Mouse (Mus musculus) cerebellum, adult 2 months (tissue): Measurements from ENCODE around the gene Vmn1r184.
"Not testable (repeated sequence)": the region's sequence is repeated elsewhere in the genome, so short reads cannot be mapped to it uniquely, and the experiment has no call there.

ENCODE experiments used
- CTCF ChIP-seq: fragments of 200-500 bp; IDR thresholded peaks from 2 replicates; pipeline ENCODE4 v1.5.1; 2011; ENCODE audit warnings: low read depth, mild to moderate bottlenecking, control low read depth, low read length, moderate library complexity, borderline replicate concordance; ENCODE audit not compliant: insufficient read depth
- POLR2A ChIP-seq: fragments of 200-500 bp; IDR thresholded peaks from 2 replicates; pipeline ENCODE4 v1.6.1; 2011; ENCODE audit warnings: low read length, control low read depth, borderline replicate concordance; ENCODE audit not compliant: insufficient read depth

GRCm38 (mm10) chr7:26315809-26316208 lies 55.7 kb downstream of the Vmn1r184 start:
- not testable (repeated sequence) for TF ChIP-seq CTCF, POLR2A
